Comparison of ENCODE assay signal across 17 mouse cellular contexts in genomic region chr17:27227258-27227657, GRCm38 (mm10). TPM values are rescaled to one million over a fixed set of nuclear protein-coding genes. Genes with fewer than 3 reads are reported as not detected.
DNase-seq lines count a peak whose midpoint lies in the region; ATAC-seq lines count a peak whose summit lies in the region.
"Had no signal": no experiment of that assay in that cellular context is flagged by ENCODE, and none has a peak within 500 bp of the region (broad histone marks: within the 10 kb centered on the region; RNA-seq: fewer than 3 reads in every experiment).

No protein-coding gene starts in this region.

- no peaks in the 10 kb centered on the region for H3K36me3 ChIP-seq in hindbrain, embryonic 12.5 days
- H3K36me3 ChIP-seq in hindbrain, embryonic 14.5 days (replicated peaks; ENCODE audit: control insufficient read depth, insufficient read depth) = no peaks in the 10 kb centered on the region
- H3K36me3 ChIP-seq in midbrain, embryonic 13.5 days = no peaks in the 10 kb centered on the region
- no peaks in the 10 kb centered on the region for H3K36me3 ChIP-seq in midbrain, embryonic 11.5 days (ENCODE audit: control insufficient read depth, insufficient read depth, low read length)
- H3K36me3 ChIP-seq in midbrain, embryonic 14.5 days (ENCODE audit: control insufficient read depth, insufficient read depth, low read length) = no peaks in the 10 kb centered on the region
- H3K36me3 ChIP-seq: embryonic facial prominence, embryonic 12.5 days; heart, embryonic 13.5 days had no signal

- WGBS in hindbrain, embryonic 12.5 days = 58% methylated on average over 7 of the region's 7 CpGs
- WGBS in hindbrain, embryonic 14.5 days = 55% methylated on average over 7 of the region's 7 CpGs
- 45% methylated on average over 7 of the region's 7 CpGs for WGBS in midbrain, embryonic 13.5 days
- 56% methylated on average over 7 of the region's 7 CpGs for WGBS in midbrain, embryonic 11.5 days
- 45% methylated on average over 7 of the region's 7 CpGs for WGBS in midbrain, embryonic 14.5 days

- H3K27me3 ChIP-seq in hindbrain, embryonic 12.5 days = no peaks in the 10 kb centered on the region
- H3K27me3 ChIP-seq in hindbrain, embryonic 14.5 days (ENCODE audit: control insufficient read depth, insufficient read depth, low read length) = no peaks in the 10 kb centered on the region
- peaks cover 3% of the 10 kb centered on the region; the same call in 1 of the 2 replicates for H3K27me3 ChIP-seq in midbrain, embryonic 13.5 days
- no peaks in the 10 kb centered on the region for H3K27me3 ChIP-seq in midbrain, embryonic 11.5 days (ENCODE audit: control insufficient read depth, insufficient read depth, low read length)
- H3K27me3 ChIP-seq in midbrain, embryonic 14.5 days (ENCODE audit: control insufficient read depth, insufficient read depth, low read length) = no peaks in the 10 kb centered on the region

- DNase-seq in hindbrain, embryonic 14.5 days (ENCODE audit: low spot score) = no peak
- DNase-seq in midbrain, embryonic 11.5 days (ENCODE audit: low spot score, missing footprints) = no peak
- no peak for DNase-seq in midbrain, embryonic 14.5 days
- no peak for DNase-seq in urinary bladder, postnatal 14 days (ENCODE audit: low spot score)
- DNase-seq in urinary bladder, adult 2 months (ENCODE audit: low spot score) = no peak
- DNase-seq: adrenal gland, postnatal 25 days; cerebellum, adult 8-10 months; cerebellum, postnatal 25 days; forebrain, postnatal 0 days; gastrocnemius, postnatal 36 days; heart, postnatal 4 days had no signal

- H3K4me1 ChIP-seq in hindbrain, embryonic 12.5 days = peaks cover 54% of the 10 kb centered on the region
- H3K4me1 ChIP-seq in hindbrain, embryonic 14.5 days (replicated peaks; ENCODE audit: control insufficient read depth, insufficient read depth, low read length) = peaks cover 28% of the 10 kb centered on the region
- peaks cover 61% of the 10 kb centered on the region for H3K4me1 ChIP-seq in midbrain, embryonic 13.5 days (replicated peaks)
- H3K4me1 ChIP-seq in midbrain, embryonic 11.5 days (ENCODE audit: control insufficient read depth, insufficient read depth, low read length) = peaks cover 14% of the 10 kb centered on the region
- peaks cover 43% of the 10 kb centered on the region for H3K4me1 ChIP-seq in midbrain, embryonic 14.5 days (ENCODE audit: control insufficient read depth, insufficient read depth, low read length)
- H3K4me1 ChIP-seq: embryonic facial prominence, embryonic 12.5 days; heart, embryonic 13.5 days had no signal

- H3K27ac ChIP-seq in hindbrain, embryonic 12.5 days = 0 out of 2 replicates have a peak overlapping the region, but pooled peaks have one; percentile 40
- H3K27ac ChIP-seq in hindbrain, embryonic 14.5 days = no peak overlapping the region
- peak overlapping the region; percentile 77 for H3K27ac ChIP-seq in midbrain, embryonic 13.5 days
- H3K27ac ChIP-seq in midbrain, embryonic 11.5 days (ENCODE audit: low read depth, low read length) = no peak overlapping the region
- 0 out of 2 replicates have a peak overlapping the region, but pooled peaks have one; percentile 32 for H3K27ac ChIP-seq in midbrain, embryonic 14.5 days (replicated peaks; ENCODE audit: low read depth, low read length)
- H3K27ac ChIP-seq: embryonic facial prominence, embryonic 12.5 days; heart, embryonic 13.5 days had no signal

- H3K4me3 ChIP-seq in hindbrain, embryonic 12.5 days = no peak overlapping the region
- H3K4me3 ChIP-seq in hindbrain, embryonic 14.5 days (replicated peaks; ENCODE audit: low read length) = no peak overlapping the region
- no peak overlapping the region for H3K4me3 ChIP-seq in midbrain, embryonic 13.5 days (replicated peaks)
- no peak overlapping the region for H3K4me3 ChIP-seq in midbrain, embryonic 11.5 days (ENCODE audit: low read depth, low read length)
- no peak overlapping the region for H3K4me3 ChIP-seq in midbrain, embryonic 14.5 days (replicated peaks; ENCODE audit: low read depth, low read length)
- H3K4me3 ChIP-seq: embryonic facial prominence, embryonic 12.5 days; heart, embryonic 13.5 days had no signal

- no peak overlapping the region for H3K9ac ChIP-seq in hindbrain, embryonic 12.5 days
- H3K9ac ChIP-seq in hindbrain, embryonic 14.5 days = no peak overlapping the region
- no peak overlapping the region for H3K9ac ChIP-seq in midbrain, embryonic 13.5 days (replicated peaks)
- no peak overlapping the region for H3K9ac ChIP-seq in midbrain, embryonic 11.5 days (ENCODE audit: low read length)
- H3K9ac ChIP-seq in midbrain, embryonic 14.5 days (replicated peaks; ENCODE audit: low read length) = no peak overlapping the region
- H3K9ac ChIP-seq: embryonic facial prominence, embryonic 12.5 days; forebrain, postnatal 0 days; heart, embryonic 13.5 days had no signal

- no peak for ATAC-seq in hindbrain, embryonic 12.5 days (ENCODE audit: low FRiP score)
- no peak for ATAC-seq in hindbrain, embryonic 14.5 days (ENCODE audit: low FRiP score)
- no peak for ATAC-seq in midbrain, embryonic 13.5 days
- no peak for ATAC-seq in midbrain, embryonic 11.5 days (ENCODE audit: low FRiP score)
- ATAC-seq in midbrain, embryonic 14.5 days (ENCODE audit: low FRiP score, low TSS enrichment) = no peak
- ATAC-seq: forebrain, postnatal 0 days; hindbrain, embryonic 16.5 days; inflammation-experienced regulatory T-cells, adult 6 months had no signal

- no peak overlapping the region for H3K4me2 ChIP-seq in hindbrain, embryonic 12.5 days (replicated peaks)
- no peak overlapping the region for H3K4me2 ChIP-seq in hindbrain, embryonic 14.5 days (replicated peaks)
- no peak overlapping the region for H3K4me2 ChIP-seq in midbrain, embryonic 13.5 days (replicated peaks)
- H3K4me2 ChIP-seq in midbrain, embryonic 11.5 days = no peak overlapping the region
- H3K4me2 ChIP-seq in midbrain, embryonic 14.5 days (ENCODE audit: low read length) = no peak overlapping the region
- H3K4me2 ChIP-seq: embryonic facial prominence, embryonic 12.5 days; heart, embryonic 13.5 days had no signal

- no peaks in the 10 kb centered on the region for H3K9me3 ChIP-seq in hindbrain, embryonic 12.5 days (replicated peaks)
- no peaks in the 10 kb centered on the region for H3K9me3 ChIP-seq in hindbrain, embryonic 14.5 days (ENCODE audit: control insufficient read depth, low read length)
- no peaks in the 10 kb centered on the region for H3K9me3 ChIP-seq in midbrain, embryonic 13.5 days
- H3K9me3 ChIP-seq in midbrain, embryonic 11.5 days (ENCODE audit: control insufficient read depth, low read length) = no peaks in the 10 kb centered on the region
- no peaks in the 10 kb centered on the region for H3K9me3 ChIP-seq in midbrain, embryonic 14.5 days (ENCODE audit: control insufficient read depth, low read length)
- H3K9me3 ChIP-seq: embryonic facial prominence, embryonic 12.5 days; heart, embryonic 13.5 days had no signal

RNA-seq across cellular contexts. Expression of gene Lemd2, which starts 23.0 kb away (rescaled TPM):
- 32.9 and 38.2 TPM in 2 replicates for polyA plus RNA-seq in hindbrain, embryonic 12.5 days (2016; fragmentation: Nextera tagmentation; extraction: Ambion mirVana)
- polyA plus RNA-seq in hindbrain, embryonic 14.5 days (2014; fragmentation: Nextera tagmentation; extraction: Ambion mirVana) = 24.3 and 24.9 TPM in 2 replicates
- 16.5 and 24.0 TPM in 2 replicates for polyA plus RNA-seq in midbrain, embryonic 13.5 days (2015; fragmentation: Nextera tagmentation; extraction: Ambion mirVana)
- 13.2 and 16.3 TPM in 2 replicates for polyA plus RNA-seq in midbrain, embryonic 11.5 days (2014; fragmentation: Nextera tagmentation; extraction: Ambion mirVana)
- polyA plus RNA-seq in midbrain, embryonic 14.5 days (2014; fragmentation: Nextera tagmentation; extraction: Ambion mirVana) = 20.8 and 30.7 TPM in 2 replicates
- polyA plus RNA-seq in urinary bladder, adult 2 months (2012; rRNA removed) = 58.8 and 65.6 TPM in 2 replicates

RNA-seq across cellular contexts. Expression of gene Ip6k3, which starts 59.7 kb away (rescaled TPM):
- 0.40 and 0.54 TPM in 2 replicates for polyA plus RNA-seq in hindbrain, embryonic 12.5 days (2016; fragmentation: Nextera tagmentation; extraction: Ambion mirVana)
- 0.60 and 0.80 TPM in 2 replicates for polyA plus RNA-seq in hindbrain, embryonic 14.5 days (2014; fragmentation: Nextera tagmentation; extraction: Ambion mirVana)
- 0.22 and 0.46 TPM in 2 replicates for polyA plus RNA-seq in midbrain, embryonic 13.5 days (2015; fragmentation: Nextera tagmentation; extraction: Ambion mirVana)
- 0.07 and 0.48 TPM in 2 replicates for polyA plus RNA-seq in midbrain, embryonic 11.5 days (2014; fragmentation: Nextera tagmentation; extraction: Ambion mirVana)
- 0.20 and 0.36 TPM in 2 replicates for polyA plus RNA-seq in midbrain, embryonic 14.5 days (2014; fragmentation: Nextera tagmentation; extraction: Ambion mirVana)
- polyA plus RNA-seq in urinary bladder, adult 2 months (2012; rRNA removed) = 0.13 and 0.17 TPM in 2 replicates
- polyA plus RNA-seq: inflammation-experienced regulatory T-cells, adult 6 months had no signal

Comparison
In these comparisons a context has a peak if more than half of its experiments do, and no peak if none do; other contexts are left out.
1. H3K27ac ChIP-seq: peak in hindbrain, embryonic 12.5 days (single experiment), midbrain, embryonic 13.5 days (single experiment) and midbrain, embryonic 14.5 days (single experiment); none in hindbrain, embryonic 14.5 days (single experiment) and midbrain, embryonic 11.5 days (single experiment).